Mouse (Mus musculus) olfactory bulb, adult 2 months (tissue): ENCODE data around the gene A430078G23Rik.
"Not testable (repeated sequence)": the region's sequence is repeated elsewhere in the genome, so short reads cannot be mapped to it uniquely, and the experiment has no call there.

ENCODE experiments used
- CTCF ChIP-seq: fragments of 200-500 bp; IDR thresholded peaks from 2 replicates; pipeline ENCODE4 v1.5.1; 2012; ENCODE audit warnings: low read depth, mild to moderate bottlenecking, low read length, moderate library complexity; ENCODE audit not compliant: insufficient read depth
- POLR2A ChIP-seq: fragments of 200-500 bp; IDR thresholded peaks from 2 replicates; pipeline ENCODE4 v1.6.1; 2012; ENCODE audit warnings: mild to moderate bottlenecking, low read depth, low read length, moderate library complexity; ENCODE audit not compliant: insufficient read depth

DNA sequence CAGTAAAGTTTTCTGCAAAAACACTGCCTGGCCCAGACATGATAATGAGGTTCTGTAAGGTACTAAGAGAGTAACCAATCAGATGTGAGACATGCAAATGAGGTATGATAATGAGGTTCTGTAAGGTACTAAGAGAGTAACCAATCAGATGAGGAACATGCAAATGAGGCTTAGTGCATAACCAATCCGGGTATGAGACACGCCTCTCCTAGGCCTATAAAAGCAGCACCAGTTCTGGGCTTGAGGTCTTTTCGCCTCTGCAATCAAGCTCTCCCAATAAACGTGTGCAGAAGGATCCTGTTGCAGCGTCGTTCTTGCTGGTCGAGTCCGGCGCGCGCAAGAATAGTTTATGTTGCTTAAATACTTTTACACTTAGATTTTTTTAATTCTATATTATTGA lies 33.9 kb upstream of the A430078G23Rik start:
- not testable (repeated sequence) for TF ChIP-seq CTCF, POLR2A
